Mouse (Mus musculus): ENCODE measurements around the gene Avpi1.
"Not testable (repeated sequence)": the region's sequence is repeated elsewhere in the genome, so short reads cannot be mapped to it uniquely, and the experiment has no call there.

Gene Avpi1

GRCm38 (mm10) chr19:42104681-42105080 lies 24.2 kb downstream of the Avpi1 start:
- DNase-seq (ENCODE audit: low spot score): no peak

- DNase-seq (ENCODE audit: low spot score): no peak
Measured at GRCm38 (mm10) chr19:42099406-42099805, 29.5 kb downstream of the Avpi1 start.

GRCm38 (mm10) chr19:42090637-42091141 lies 38.2 kb downstream of the Avpi1 start:
- DNase-seq (ENCODE audit: low spot score): no peak

- DNase-seq (ENCODE audit: low spot score): peak; percentile 100
Measured at GRCm38 (mm10) chr19:42089748-42090595, 38.9 kb downstream of the Avpi1 start, which contains the start of gene Pi4k2a. Gene Pi4k2a, plus strand, starts transcription at chr19:42090470.

- peak; percentile 37 for DNase-seq (ENCODE audit: low spot score)
Measured at GRCm38 (mm10) chr19:42089103-42089747, 39.6 kb downstream of the Avpi1 start.

GRCm38 (mm10) chr19:42086166-42086565 lies 42.7 kb downstream of the Avpi1 start, which contains the start of gene Morn4:
Gene Morn4, minus strand, starts transcription at chr19:42086357.
- peak; percentile 90 for DNase-seq (ENCODE audit: low spot score)

GRCm38 (mm10) chr19:42085690-42086089 lies 43.2 kb downstream of the Avpi1 start:
- DNase-seq (ENCODE audit: low spot score): no peak

- DNase-seq (ENCODE audit: low spot score): not testable (repeated sequence)
Measured at GRCm38 (mm10) chr19:42081613-42082012, 47.2 kb downstream of the Avpi1 start.

- DNase-seq (ENCODE audit: low spot score): no peak
Measured at GRCm38 (mm10) chr19:42080469-42080868, 48.4 kb downstream of the Avpi1 start.

- no peak for DNase-seq (ENCODE audit: low spot score)
Measured at GRCm38 (mm10) chr19:42079950-42080349, 48.9 kb downstream of the Avpi1 start.

- DNase-seq (ENCODE audit: low spot score): no peak
Measured at GRCm38 (mm10) chr19:42079006-42079405, 49.9 kb downstream of the Avpi1 start.

GRCm38 (mm10) chr19:42078566-42078965 lies 50.3 kb downstream of the Avpi1 start:
- no peak for DNase-seq (ENCODE audit: low spot score)

- no peak for DNase-seq (ENCODE audit: low spot score)
Measured at GRCm38 (mm10) chr19:42075992-42076391, 52.9 kb downstream of the Avpi1 start.

GRCm38 (mm10) chr19:42075051-42075450 lies 53.8 kb downstream of the Avpi1 start:
- no peak for DNase-seq (ENCODE audit: low spot score)

Measured in left cerebral cortex, adult 11 months (tissue).